Mouse (Mus musculus) erythroblast, adult 5-6 weeks (primary cell): ENCODE results near the gene A630001G21Rik. TPM values are rescaled to one million over a fixed set of nuclear protein-coding genes. Genes with fewer than 3 reads are reported as not detected.

Experiments
- ATAC-seq: replicated peaks from 2 replicates; pipeline ENCODE4 v1.8.0; 2016; ENCODE audit warnings: moderate number of reproducible peaks, mild to moderate bottlenecking, moderate TSS enrichment, inconsistent platforms; ENCODE audit not compliant: poor library complexity, low FRiP score, severe bottlenecking
- total RNA-seq, 2 experiments: library from RNA; stranded (forward) in 1 of 2; stranded (reverse) in 1 of 2; fragments of 150-400 nt in 1 of 2; fragments of 200-764, 138-1000 nt in 1 of 2; gene quantifications; 2 replicates each; pipeline versions ENCODE4 v1.2.3 to v1.2.4; 2015 to 2017; ENCODE audit warnings: low replicate concordance in 2 of 2

A630001G21Rik gene
- total RNA-seq, 2 experiments from 2014 or later, result 11.0 to 28.5 TPM

DNA sequence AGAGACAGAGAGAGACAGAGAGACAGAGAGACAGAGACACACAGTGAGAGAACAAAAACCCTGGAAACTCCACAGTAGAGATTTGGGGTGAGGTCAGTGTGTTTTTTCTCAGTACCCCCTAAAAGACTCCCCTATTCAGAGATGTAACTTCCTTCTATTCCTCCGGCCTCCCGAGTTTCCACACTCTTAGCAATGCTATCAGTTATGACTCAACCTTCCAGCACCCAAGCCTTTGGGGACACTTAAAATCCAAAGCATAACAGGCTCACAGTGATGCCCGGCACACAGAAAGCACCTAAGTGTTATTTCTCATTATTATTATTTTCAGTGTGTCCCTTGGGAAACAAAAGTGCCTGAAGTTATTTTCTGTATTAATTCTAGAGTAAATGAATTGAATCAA is 87.9 kb downstream of the A630001G21Rik start:
- ATAC-seq, result no peak

DNA sequence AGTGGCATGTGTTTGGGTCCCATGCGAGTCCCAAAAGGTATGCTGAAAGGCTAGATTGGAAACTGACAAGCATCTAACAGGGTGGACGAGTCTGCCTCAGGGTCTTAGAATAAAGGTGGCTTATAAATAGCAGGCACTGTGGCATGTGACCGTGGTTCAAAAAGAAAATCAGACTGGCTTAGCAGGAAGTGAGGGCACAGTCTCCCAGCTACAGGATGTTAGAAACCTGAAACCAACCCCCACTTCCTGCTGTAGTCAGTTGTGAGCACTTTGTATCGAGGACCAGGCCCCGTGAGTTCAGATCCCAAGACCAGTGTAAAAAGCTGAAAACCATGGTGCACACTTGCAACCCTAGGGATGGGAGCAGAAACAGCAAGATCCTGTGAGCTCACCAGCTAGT is 91.1 kb downstream of the A630001G21Rik start:
- ATAC-seq, result no peak

DNA sequence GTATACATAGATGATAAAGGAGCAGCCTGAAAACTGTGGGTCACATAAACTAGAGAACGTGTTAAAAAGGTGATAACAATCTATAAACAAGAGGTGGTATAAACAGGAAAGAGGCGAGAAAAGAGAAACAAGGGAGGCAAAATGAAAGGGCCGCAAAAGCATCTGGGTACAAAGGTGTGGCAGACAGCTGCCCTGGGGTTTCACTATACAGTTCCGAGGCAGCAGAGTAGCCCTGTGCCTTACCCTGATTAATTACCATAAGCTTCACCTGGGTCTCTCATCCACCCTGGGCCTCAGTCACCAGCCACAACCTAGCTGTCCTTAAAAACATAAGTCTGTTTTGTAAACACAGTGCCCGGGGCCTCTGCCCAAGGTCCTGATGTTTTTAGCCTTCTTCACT is 91.8 kb downstream of the A630001G21Rik start:
- ATAC-seq, result no peak

DNA sequence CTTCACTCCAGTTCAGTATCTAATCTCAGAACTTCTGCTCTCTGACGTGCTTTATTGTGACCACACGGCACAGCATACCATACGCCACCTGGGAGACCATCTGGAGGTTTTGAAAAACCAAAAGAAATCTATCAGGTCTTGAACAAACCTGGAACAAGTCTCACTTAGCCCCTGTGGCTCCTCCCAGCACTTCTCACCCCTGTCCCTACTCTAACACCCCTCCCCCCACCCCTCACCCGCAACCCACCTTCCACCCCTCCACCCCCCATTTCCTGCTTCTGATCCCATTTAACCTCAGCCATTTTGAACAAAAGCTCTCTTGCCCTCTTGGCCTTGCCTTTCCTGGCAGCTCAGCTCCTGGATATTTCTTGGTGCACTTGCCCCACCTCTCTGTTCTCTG is 98.2 kb downstream of the A630001G21Rik start:
- ATAC-seq, result no peak

Other genes starting within 250 kb of the A630001G21Rik start
- gene G530012D18Rik, start 203.0 kb downstream of the A630001G21Rik start, total RNA-seq (2015; ENCODE audit: low replicate concordance), result not detected in 2 replicates
- not detected in 2 replicates for gene G530012D18Rik, start 203.0 kb downstream of the A630001G21Rik start, total RNA-seq (2017; ENCODE audit: low replicate concordance)
- gene Sp110, start 179.8 kb downstream of the A630001G21Rik start, total RNA-seq (2015; ENCODE audit: low replicate concordance), result 24.9 and 28.1 TPM in 2 replicates
- gene Sp110, start 179.8 kb downstream of the A630001G21Rik start, total RNA-seq (2017; ENCODE audit: low replicate concordance), result 16.2 and 36.6 TPM in 2 replicates
- 47.0 and 57.1 TPM in 2 replicates for gene Sp140, start 178.3 kb downstream of the A630001G21Rik start, total RNA-seq (2015; ENCODE audit: low replicate concordance)
- 45.6 and 57.7 TPM in 2 replicates for gene Sp140, start 178.3 kb downstream of the A630001G21Rik start, total RNA-seq (2017; ENCODE audit: low replicate concordance)
- gene Sp100, start 128.7 kb downstream of the A630001G21Rik start, total RNA-seq (2015; ENCODE audit: low replicate concordance), result 193 and 229 TPM in 2 replicates
- 195 and 223 TPM in 2 replicates for gene Sp100, start 128.7 kb downstream of the A630001G21Rik start, total RNA-seq (2017; ENCODE audit: low replicate concordance)
- gene Cab39, start 14.8 kb upstream of the A630001G21Rik start, total RNA-seq (2015; ENCODE audit: low replicate concordance), result 24.6 and 26.3 TPM in 2 replicates
- gene Cab39, start 14.8 kb upstream of the A630001G21Rik start, total RNA-seq (2017; ENCODE audit: low replicate concordance), result 36.0 and 48.6 TPM in 2 replicates
- gene Itm2c, start 115.6 kb upstream of the A630001G21Rik start, total RNA-seq (2015; ENCODE audit: low replicate concordance), result 4.8 and 7.7 TPM in 2 replicates
- 11.0 and 15.6 TPM in 2 replicates for gene Itm2c, start 115.6 kb upstream of the A630001G21Rik start, total RNA-seq (2017; ENCODE audit: low replicate concordance)
- not detected in 2 replicates for gene 4933407L21Rik, start 149.8 kb upstream of the A630001G21Rik start, total RNA-seq (2015; ENCODE audit: low replicate concordance)
- gene 4933407L21Rik, start 149.8 kb upstream of the A630001G21Rik start, total RNA-seq (2017; ENCODE audit: low replicate concordance), result not detected in 2 replicates
- gene Gpr55, start 182.4 kb upstream of the A630001G21Rik start, total RNA-seq (2015; ENCODE audit: low replicate concordance), result not detected in 2 replicates
- 0.34 TPM in 1 of 2 replicates, not detected in the other for gene Gpr55, start 182.4 kb upstream of the A630001G21Rik start, total RNA-seq (2017; ENCODE audit: low replicate concordance)
- not detected in 2 replicates for gene Spata3, start 238.2 kb upstream of the A630001G21Rik start, total RNA-seq (2015; ENCODE audit: low replicate concordance)
- gene Spata3, start 238.2 kb upstream of the A630001G21Rik start, total RNA-seq (2017; ENCODE audit: low replicate concordance), result not detected in 2 replicates